Mouse (Mus musculus) liver, postnatal 0 days (tissue): Measurements from ENCODE around the gene D430042O09Rik.

Source experiments
- CTCF ChIP-seq: sonication (generic); IDR thresholded peaks from 2 replicates; pipeline ENCODE4 v1.5.1; 2016; ENCODE audit warnings: antibody characterized with exemption, low read depth
- EP300 ChIP-seq: IDR thresholded peaks from 2 replicates; pipeline ENCODE4 v1.6.1; 2016; ENCODE audit warnings: antibody characterized with exemption, low read depth, mild to moderate bottlenecking

- TF ChIP-seq EP300 (no peak), CTCF (peak; percentile 74)
Observed at GRCm38 (mm10) chr7:125766976-125767831, 59.5 kb downstream of the D430042O09Rik start.
